Mouse (Mus musculus) CH12.LX (cell line): ENCODE data around the gene Ell. TPM values are rescaled to one million over a fixed set of nuclear protein-coding genes. Genes with fewer than 3 reads are reported as not detected.

ENCODE experiments used
- DNase-seq: peaks from one replicate; pipeline ENCODE4 v3.0.0-alpha.2; 2013; ENCODE audit errors: extremely low read depth
- H3K27ac ChIP-seq: 2 replicates; pipeline ENCODE4 v1.5.1; 2012; ENCODE audit warnings: low read depth, mild to moderate bottlenecking, control low read depth, moderate library complexity; ENCODE audit not compliant: insufficient read depth
- H3K27me3 ChIP-seq: replicated peaks from 2 replicates; pipeline ENCODE3; 2012; ENCODE audit warnings: inconsistent platforms
- H3K36me3 ChIP-seq, 2 experiments: replicated peaks in 1 of 2; 2 replicates each; pipeline versions ENCODE3 to v1.6.1; 2012; ENCODE audit warnings: inconsistent platforms in 1 of 2, low read length in 1 of 2, mild to moderate bottlenecking in 1 of 2, mixed read lengths in 1 of 2, moderate library complexity in 1 of 2; ENCODE audit not compliant: control insufficient read depth in 1 of 2, insufficient read depth in 1 of 2
- H3K4me1 ChIP-seq, 2 experiments: 2 replicates each; pipeline ENCODE4 v1.6.1; 2012; ENCODE audit warnings: inconsistent platforms in 1 of 2, moderate library complexity in 1 of 2; ENCODE audit not compliant: insufficient read depth in 2 of 2, control insufficient read depth in 1 of 2
- H3K4me2 ChIP-seq: 2 replicates; pipeline ENCODE4 v1.6.1; 2012; ENCODE audit warnings: low read depth, mild to moderate bottlenecking, control low read depth; ENCODE audit not compliant: poor library complexity, insufficient read depth, severe bottlenecking
- H3K4me3 ChIP-seq, 3 experiments: fragments of 150-350 bp in 1 of 3; sonication (generic) in 1 of 3; replicated peaks in 1 of 3; 2 replicates each; pipeline versions ENCODE3 to v1.5.1; 2011 to 2012; ENCODE audit warnings: low read depth in 2 of 3, low read length in 2 of 3, mild to moderate bottlenecking in 2 of 3, moderate library complexity in 2 of 3, control low read depth in 1 of 3, improper control_type of control experiment in 1 of 3, inconsistent platforms in 1 of 3, mixed read lengths in 1 of 3; ENCODE audit not compliant: poor library complexity in 1 of 3
- H3K79me2 ChIP-seq: replicated peaks from 2 replicates; pipeline ENCODE4 v1.6.1; 2012; ENCODE audit warnings: mild to moderate bottlenecking, moderate library complexity; ENCODE audit not compliant: control insufficient read depth, poor library complexity, insufficient read depth, severe bottlenecking; ENCODE audit errors: extremely low read depth
- H3K9ac ChIP-seq: 2 replicates; pipeline ENCODE4 v1.6.1; 2012; ENCODE audit warnings: low read depth, mild to moderate bottlenecking, control low read depth, moderate library complexity; ENCODE audit not compliant: insufficient read depth
- H3K9me3 ChIP-seq: replicated peaks from 2 replicates; pipeline ENCODE3; 2012; ENCODE audit warnings: low read length, inconsistent platforms, mixed read lengths
- CTCF ChIP-seq, 2 experiments: IDR thresholded peaks in 1 of 2; conservative IDR thresholded peaks in 1 of 2; 2 replicates each; pipeline ENCODE4 v1.5.1; 2011 to 2012; ENCODE audit warnings: low read depth in 2 of 2, low read length in 2 of 2, improper control_type of control experiment in 1 of 2, inconsistent platforms in 1 of 2, mild to moderate bottlenecking in 1 of 2, moderate library complexity in 1 of 2
- ELF1 ChIP-seq: IDR thresholded peaks from 2 replicates; pipeline ENCODE4 v1.6.1; 2014; ENCODE audit warnings: low read depth, mild to moderate bottlenecking, inconsistent platforms, low read length, improper control_type of control experiment
- HCFC1 ChIP-seq: IDR thresholded peaks from 2 replicates; pipeline ENCODE4 v1.6.1; 2012; ENCODE audit warnings: low read depth, mild to moderate bottlenecking, inconsistent platforms, low read length, improper control_type of control experiment
- IRF4 ChIP-seq: IDR thresholded peaks from 2 replicates; pipeline ENCODE4 v1.6.1; 2014; ENCODE audit warnings: low read depth, mild to moderate bottlenecking, inconsistent platforms, low read length, improper control_type of control experiment
- JUND ChIP-seq: conservative IDR thresholded peaks from 2 replicates; pipeline ENCODE4 v1.6.1; 2011; ENCODE audit warnings: low read depth, low read length, improper control_type of control experiment
- MAX ChIP-seq: IDR thresholded peaks from 2 replicates; pipeline ENCODE4 v1.6.1; 2011; ENCODE audit warnings: low read length, improper control_type of control experiment
- NRF1 ChIP-seq: IDR thresholded peaks from 2 replicates; pipeline ENCODE4 v1.6.1; 2014; ENCODE audit warnings: low read depth, mild to moderate bottlenecking, inconsistent platforms, low read length, improper control_type of control experiment, moderate library complexity
- PAX5 ChIP-seq: IDR thresholded peaks from 2 replicates; pipeline ENCODE4 v1.6.1; 2012; ENCODE audit warnings: low read length, inconsistent platforms, mixed read lengths
- POLR2A ChIP-seq: IDR thresholded peaks from 2 replicates; pipeline ENCODE4 v1.6.1; 2011; ENCODE audit warnings: low read depth, mild to moderate bottlenecking, improper control_type of control experiment, low read length
- POLR2AphosphoS2 ChIP-seq: IDR thresholded peaks from 2 replicates; pipeline ENCODE4 v1.6.1; 2011; ENCODE audit warnings: low read depth, low read length, improper control_type of control experiment
- RAD21 ChIP-seq: IDR thresholded peaks from 2 replicates; pipeline ENCODE4 v1.6.1; 2011; ENCODE audit warnings: low read depth, mild to moderate bottlenecking, low read length, improper control_type of control experiment, moderate library complexity
- SMC3 ChIP-seq: IDR thresholded peaks from 2 replicates; pipeline ENCODE4 v1.6.1; 2011; ENCODE audit warnings: low read depth, low read length, improper control_type of control experiment
- USF2 ChIP-seq: conservative IDR thresholded peaks from 2 replicates; pipeline ENCODE4 v1.6.1; 2011; ENCODE audit warnings: low read depth, low read length, improper control_type of control experiment
- ZNF384 ChIP-seq: IDR thresholded peaks from 2 replicates; pipeline ENCODE4 v1.6.1; 2012; ENCODE audit warnings: low read depth, low read length, improper control_type of control experiment, inconsistent platforms
- dilution Hi-C: fragments of 300-500 bp; cut with MboI; formaldehyde crosslinking; loops from 2 replicates; pipeline ENCODE4 v1.14.3; 2020; ENCODE audit warnings: low sequenced_read_pairs; ENCODE audit not compliant: extremely low pct_unique_long_range_greater_than_20kb, extremely low pct_ligation_motif_present
- in situ Hi-C: fragments of 300-500 bp; cut with MboI; formaldehyde crosslinking; loops from 3 replicates; pipeline ENCODE4 v1.14.3; 2019; ENCODE audit warnings: low sequenced_read_pairs, low pct_ligation_motif_present, low pct_unique_long_range_greater_than_20kb, mixed read lengths
- polyA plus RNA-seq: library from polyadenylated mRNA; unstranded; fragments of >175 nt; gene quantifications from 2 replicates; pipeline ENCODE4 v1.2.1, GENCODE M21; 2012; ENCODE audit warnings: low read depth; ENCODE audit not compliant: insufficient read length
- total RNA-seq, 2 experiments: library from RNA; depleted of rRNA; stranded (reverse); fragments of 300-350 nt in 1 of 2; fragments of >200 nt in 1 of 2; gene quantifications; 2 replicates each; pipeline ENCODE4 v1.2.3; 2012 to 2014

The Ell gene
- total and polyA plus RNA-seq, 3 experiments = 6.5 to 17.9 (median 9.8) TPM

DNA sequence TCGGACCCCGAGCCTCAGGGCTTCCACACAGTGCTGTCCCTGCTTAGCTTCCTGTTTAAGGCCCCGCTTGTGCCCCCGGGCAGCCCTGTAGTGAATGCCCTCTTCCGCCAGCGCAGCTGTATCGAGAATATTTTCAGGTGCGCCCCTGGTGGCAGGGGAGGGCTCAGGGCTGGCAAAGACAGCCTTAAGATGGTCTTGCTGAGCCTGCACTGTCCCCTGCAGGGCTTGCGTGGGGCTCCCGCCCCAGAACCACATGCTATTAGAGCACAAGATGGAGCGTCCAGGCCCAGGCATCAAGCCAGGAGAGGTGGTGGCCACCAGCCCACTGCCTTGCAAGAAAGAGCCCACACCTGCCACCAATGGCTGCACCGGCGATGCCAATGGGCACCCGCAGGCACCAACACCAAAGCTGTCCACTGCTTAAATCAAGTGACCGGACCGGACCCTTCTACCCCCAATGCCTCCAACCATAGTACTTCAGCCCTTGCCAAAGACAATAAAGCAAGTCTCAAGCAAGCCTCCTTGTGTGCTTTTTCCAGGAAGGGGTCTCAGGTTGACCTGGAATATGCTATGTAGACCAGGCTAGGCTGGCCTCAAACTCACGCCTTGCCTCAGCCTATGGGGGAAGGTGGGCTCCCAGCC is 57.6 kb downstream of the Ell start:
- in situ Hi-C loops (no loop called here), dilution Hi-C loops (no loop called here)
- Histone ChIP-seq H3K4me2 (no peak overlapping the region), H3K27ac (no peak overlapping the region), H3K27me3 (no peaks in the 10 kb centered on the region), H3K4me3 (no peak overlapping the region), H3K9ac (no peak overlapping the region), H3K9me3 (peaks cover 12% of the 10 kb centered on the region), H3K4me1 (peaks cover 5 to 22% of the 10 kb centered on the region in 2 experiments), H3K36me3 (peaks cover 54 to 80% of the 10 kb centered on the region in 2 experiments), H3K79me2 (peaks cover 2% of the 10 kb centered on the region; the same call in 1 of the 2 replicates)
- no peak for DNase-seq
- TF ChIP-seq JUND (no peak), MAX (no peak), SMC3 (no peak), CTCF (conservative IDR thresholded peaks at IDR 0.05 in 1 of 2, IDR thresholded peaks at IDR 0.05 in 1 of 2; ENCODE audit: low read depth in 2 of 2, low read length in 2 of 2) (peak in 1 of 2 experiments; percentile 20; a peak in 1 of 4 replicates)

GRCm38 (mm10) chr8:70597417-70598272 is 58.4 kb downstream of the Ell start:
- Histone ChIP-seq H3K4me1 (peaks cover 5 to 22% of the 10 kb centered on the region in 2 experiments), H3K4me2 (no peak overlapping the region), H3K9ac (no peak overlapping the region), H3K9me3 (peaks cover 16% of the 10 kb centered on the region), H3K36me3 (peaks cover 61 to 81% of the 10 kb centered on the region in 2 experiments), H3K27me3 (no peaks in the 10 kb centered on the region), H3K79me2 (peaks cover 2% of the 10 kb centered on the region; the same call in 1 of the 2 replicates), H3K4me3 (no peak overlapping the region), H3K27ac (no peak overlapping the region)
- TF ChIP-seq RAD21 (no peak), POLR2A (no peak), HCFC1 (no peak), POLR2AphosphoS2 (peak; percentile 59; the same call in 1 of the 2 replicates), ZNF384 (no peak), IRF4 (no peak), ELF1 (no peak)
- no peak for DNase-seq
- in situ Hi-C loops (no loop called here), dilution Hi-C loops (no loop called here)

- Histone ChIP-seq H3K9ac (no peak overlapping the region), H3K4me3 (no peak overlapping the region), H3K9me3 (peaks cover 16% of the 10 kb centered on the region), H3K4me1 (peaks cover 5 to 18% of the 10 kb centered on the region in 2 experiments), H3K4me2 (no peak overlapping the region), H3K79me2 (peaks cover 2% of the 10 kb centered on the region; the same call in 1 of the 2 replicates), H3K27ac (no peak overlapping the region), H3K36me3 (peaks cover 63 to 81% of the 10 kb centered on the region in 2 experiments), H3K27me3 (no peaks in the 10 kb centered on the region)
- no peak for DNase-seq
- dilution Hi-C loops (no loop called here), in situ Hi-C loops (no loop called here)
- no peak for TF ChIP-seq SMC3
- TF ChIP-seq PAX5 = no peak
- TF ChIP-seq NRF1 = no peak
- no peak for TF ChIP-seq POLR2A
- no peak for TF ChIP-seq USF2
These were observed 59.0 kb downstream of the Ell start for GRCm38 (mm10) chr8:70598283-70598682.
